Mouse (Mus musculus): ENCODE results near the gene Cep250. TPM values are rescaled to one million over a fixed set of nuclear protein-coding genes. Genes with fewer than 3 reads are reported as not detected.

The Cep250 gene
- polyA plus RNA-seq, 1 experiment from 2014 or later = 20.5 TPM

GRCm38 (mm10) chr2:155940681-155941080 is 15.6 kb upstream of the Cep250 start, which contains the start of gene Gm15557:
Gene Gm15557, plus strand, starts transcription at chr2:155940728.
- H3K27me3 ChIP-seq (ENCODE audit: control insufficient read depth, insufficient read depth, low read length) = no peaks in the 10 kb centered on the region
- no peaks in the 10 kb centered on the region for H3K9me3 ChIP-seq (ENCODE audit: control insufficient read depth, low read length)
- no peak for DNase-seq (ENCODE audit: low spot score)
- no peak within 1 kb of the TSS for H3K4me3 ChIP-seq (ENCODE audit: low read depth, low read length)
- H3K27ac ChIP-seq (replicated peaks; ENCODE audit: low read depth, low read length) = no peak within 1 kb of the TSS
- H3K9ac ChIP-seq (ENCODE audit: low read length) = no peak within 1 kb of the TSS
- no peaks in the 10 kb centered on the region for H3K36me3 ChIP-seq (ENCODE audit: control insufficient read depth, insufficient read depth, low read length)
- H3K4me2 ChIP-seq (ENCODE audit: low read depth, severe bottlenecking) = no peak within 1 kb of the TSS
- peaks cover 20% of the 10 kb centered on the region for H3K4me1 ChIP-seq (ENCODE audit: control insufficient read depth, insufficient read depth, low read length)
- WGBS = 87% methylated on average over 3 of the region's 3 CpGs
- no peak for ATAC-seq (ENCODE audit: insufficient number of reproducible peaks, low FRiP score, low TSS enrichment, low read depth)

GRCm38 (mm10) chr2:155941697-155942442 is 14.4 kb upstream of the Cep250 start:
- no peaks in the 10 kb centered on the region for H3K9me3 ChIP-seq (ENCODE audit: control insufficient read depth, low read length)
- H3K27ac ChIP-seq (replicated peaks; ENCODE audit: low read depth, low read length) = no peak overlapping the region; the same call in 1 of the 2 replicates
- H3K4me3 ChIP-seq (ENCODE audit: low read depth, low read length) = no peak overlapping the region
- H3K9ac ChIP-seq (ENCODE audit: low read length) = no peak overlapping the region
- H3K27me3 ChIP-seq (ENCODE audit: control insufficient read depth, insufficient read depth, low read length) = no peaks in the 10 kb centered on the region
- H3K4me1 ChIP-seq (ENCODE audit: control insufficient read depth, insufficient read depth, low read length) = peaks cover 20% of the 10 kb centered on the region
- WGBS = 87% methylated on average over 40 of the region's 40 CpGs
- no peaks in the 10 kb centered on the region for H3K36me3 ChIP-seq (ENCODE audit: control insufficient read depth, insufficient read depth, low read length)
- ATAC-seq (ENCODE audit: insufficient number of reproducible peaks, low FRiP score, low TSS enrichment, low read depth) = no peak
- DNase-seq (ENCODE audit: low spot score) = no peak
- H3K4me2 ChIP-seq (ENCODE audit: low read depth, severe bottlenecking) = no peak overlapping the region; the same call in 1 of the 2 replicates

DNA sequence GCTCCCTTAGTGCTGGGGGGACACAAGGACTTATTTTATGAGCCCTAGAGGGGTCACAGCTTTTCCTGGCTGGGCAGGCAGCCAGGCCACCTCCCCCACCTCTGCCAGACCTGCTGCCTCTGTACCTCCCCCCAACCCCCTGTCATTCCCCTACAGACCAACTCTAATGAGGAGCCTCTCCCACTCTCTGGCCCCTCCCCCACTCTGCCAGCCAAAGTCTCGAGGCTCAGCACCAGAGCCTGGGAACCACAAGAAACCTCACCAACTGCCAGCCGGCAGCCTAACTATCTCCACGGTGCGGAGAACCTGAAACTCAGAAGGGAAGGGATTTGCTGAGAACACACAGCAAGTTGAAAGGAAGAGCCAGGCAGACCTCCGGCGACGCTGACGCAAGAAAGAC is 12.8 kb upstream of the Cep250 start:
- Histone ChIP-seq H3K4me1 (ENCODE audit: control insufficient read depth, insufficient read depth, low read length) (peaks cover 20% of the 10 kb centered on the region), H3K4me3 (ENCODE audit: low read depth, low read length) (peak overlapping the region; percentile 9)
- ATAC-seq (ENCODE audit: insufficient number of reproducible peaks, low FRiP score, low TSS enrichment, low read depth) = peak; percentile 48

GRCm38 (mm10) chr2:155944685-155945084 is 11.6 kb upstream of the Cep250 start:
- H3K4me1 ChIP-seq (ENCODE audit: control insufficient read depth, insufficient read depth, low read length) = peaks cover 28% of the 10 kb centered on the region
- peak overlapping the region; percentile 71 for H3K27ac ChIP-seq (replicated peaks; ENCODE audit: low read depth, low read length)
- no peaks in the 10 kb centered on the region for H3K36me3 ChIP-seq (ENCODE audit: control insufficient read depth, insufficient read depth, low read length)
- DNase-seq (ENCODE audit: low spot score) = no peak
- peak overlapping the region; percentile 9 for H3K4me3 ChIP-seq (ENCODE audit: low read depth, low read length)
- WGBS = 79% methylated on average over 4 of the region's 4 CpGs
- no peak for ATAC-seq (ENCODE audit: insufficient number of reproducible peaks, low FRiP score, low TSS enrichment, low read depth)
- no peaks in the 10 kb centered on the region for H3K27me3 ChIP-seq (ENCODE audit: control insufficient read depth, insufficient read depth, low read length)
- H3K4me2 ChIP-seq (ENCODE audit: low read depth, severe bottlenecking) = peak overlapping the region; percentile 43
- no peaks in the 10 kb centered on the region for H3K9me3 ChIP-seq (ENCODE audit: control insufficient read depth, low read length)
- peak overlapping the region; percentile 32 for H3K9ac ChIP-seq (ENCODE audit: low read length)

More for the DNA sequence above, 12.8 kb upstream of the Cep250 start:
- Histone ChIP-seq H3K4me2 (ENCODE audit: low read depth, severe bottlenecking) (peak overlapping the region; percentile 43), H3K9ac (ENCODE audit: low read length) (peak overlapping the region; percentile 41; the same call in 1 of the 2 replicates), H3K27ac (replicated peaks; ENCODE audit: low read depth, low read length) (peak overlapping the region; percentile 30; the same call in 1 of the 2 replicates), H3K27me3 (ENCODE audit: control insufficient read depth, insufficient read depth, low read length) (no peaks in the 10 kb centered on the region), H3K36me3 (ENCODE audit: control insufficient read depth, insufficient read depth, low read length) (no peaks in the 10 kb centered on the region), H3K9me3 (ENCODE audit: control insufficient read depth, low read length) (no peaks in the 10 kb centered on the region)
- peak; percentile 84 for DNase-seq (ENCODE audit: low spot score)
- WGBS = 0% methylated on average over 8 of the region's 8 CpGs

GRCm38 (mm10) chr2:155945124-155945523 is 11.1 kb upstream of the Cep250 start, which contains the start of gene Gdf5:
Gene Gdf5, minus strand, starts transcription at chr2:155945367.
- DNase-seq (ENCODE audit: low spot score) (peak; percentile 52), ATAC-seq (ENCODE audit: insufficient number of reproducible peaks, low FRiP score, low TSS enrichment, low read depth) (no peak)
- 38% methylated on average over 13 of the region's 13 CpGs for WGBS
- Histone ChIP-seq H3K9ac (ENCODE audit: low read length) (peak within 1 kb of the TSS; percentile 32), H3K4me3 (ENCODE audit: low read depth, low read length) (peak within 1 kb of the TSS; percentile 9), H3K4me1 (ENCODE audit: control insufficient read depth, insufficient read depth, low read length) (peaks cover 32% of the 10 kb centered on the region), H3K9me3 (ENCODE audit: control insufficient read depth, low read length) (no peaks in the 10 kb centered on the region), H3K27me3 (ENCODE audit: control insufficient read depth, insufficient read depth, low read length) (no peaks in the 10 kb centered on the region), H3K36me3 (ENCODE audit: control insufficient read depth, insufficient read depth, low read length) (no peaks in the 10 kb centered on the region), H3K4me2 (ENCODE audit: low read depth, severe bottlenecking) (peak within 1 kb of the TSS; percentile 43), H3K27ac (replicated peaks; ENCODE audit: low read depth, low read length) (peak within 1 kb of the TSS; percentile 71)

DNA sequence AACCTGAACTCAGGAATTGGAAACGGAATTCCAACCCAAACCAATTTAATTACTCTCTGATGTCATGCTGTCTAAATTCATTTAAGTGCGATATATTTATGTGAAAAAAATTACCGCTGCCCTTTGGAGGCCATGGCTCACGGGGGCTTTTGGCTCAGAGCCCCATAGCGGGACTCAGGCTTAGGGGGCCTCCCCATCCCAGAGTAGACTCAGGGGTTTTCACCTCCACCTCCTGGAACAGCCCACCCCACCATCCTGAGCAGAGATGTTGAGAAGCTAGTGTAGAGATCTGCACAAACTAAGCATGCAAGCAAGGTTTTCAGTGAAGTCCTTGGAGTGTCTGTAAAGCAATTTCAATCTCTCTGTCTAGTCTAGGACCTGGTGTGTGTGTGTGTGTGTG is 10.7 kb upstream of the Cep250 start:
- no peaks in the 10 kb centered on the region for H3K9me3 ChIP-seq (ENCODE audit: control insufficient read depth, low read length)
- no peaks in the 10 kb centered on the region for H3K36me3 ChIP-seq (ENCODE audit: control insufficient read depth, insufficient read depth, low read length)
- WGBS = 44% methylated on average over 5 of the region's 5 CpGs
- H3K9ac ChIP-seq (ENCODE audit: low read length) = no peak overlapping the region
- DNase-seq (ENCODE audit: low spot score) (peak; percentile 33), ATAC-seq (ENCODE audit: insufficient number of reproducible peaks, low FRiP score, low TSS enrichment, low read depth) (0 out of 2 replicates have a peak, but pooled peaks have one; percentile 32)
- no peak overlapping the region for H3K4me2 ChIP-seq (ENCODE audit: low read depth, severe bottlenecking)
- H3K4me1 ChIP-seq (ENCODE audit: control insufficient read depth, insufficient read depth, low read length) = peaks cover 34% of the 10 kb centered on the region
- no peaks in the 10 kb centered on the region for H3K27me3 ChIP-seq (ENCODE audit: control insufficient read depth, insufficient read depth, low read length)
- H3K4me3 ChIP-seq (ENCODE audit: low read depth, low read length) = no peak overlapping the region
- H3K27ac ChIP-seq (replicated peaks; ENCODE audit: low read depth, low read length) = no peak overlapping the region

- no peaks in the 10 kb centered on the region for H3K27me3 ChIP-seq (ENCODE audit: control insufficient read depth, insufficient read depth, low read length)
- H3K4me3 ChIP-seq (ENCODE audit: low read depth, low read length) = no peak overlapping the region
- no peaks in the 10 kb centered on the region for H3K36me3 ChIP-seq (ENCODE audit: control insufficient read depth, insufficient read depth, low read length)
- peak; percentile 91 for DNase-seq (ENCODE audit: low spot score)
- no peak overlapping the region for H3K27ac ChIP-seq (replicated peaks; ENCODE audit: low read depth, low read length)
- WGBS = 3% methylated on average over 7 of the region's 7 CpGs
- no peak for ATAC-seq (ENCODE audit: insufficient number of reproducible peaks, low FRiP score, low TSS enrichment, low read depth)
- no peak overlapping the region for H3K4me2 ChIP-seq (ENCODE audit: low read depth, severe bottlenecking)
- H3K4me1 ChIP-seq (ENCODE audit: control insufficient read depth, insufficient read depth, low read length) = peaks cover 34% of the 10 kb centered on the region
- H3K9ac ChIP-seq (ENCODE audit: low read length) = no peak overlapping the region
- no peaks in the 10 kb centered on the region for H3K9me3 ChIP-seq (ENCODE audit: control insufficient read depth, low read length)
Measured at GRCm38 (mm10) chr2:155946069-155946468, 10.2 kb upstream of the Cep250 start.

- Histone ChIP-seq H3K4me3 (ENCODE audit: low read depth, low read length) (no peak overlapping the region), H3K27ac (replicated peaks; ENCODE audit: low read depth, low read length) (no peak overlapping the region), H3K36me3 (ENCODE audit: control insufficient read depth, insufficient read depth, low read length) (no peaks in the 10 kb centered on the region), H3K4me2 (ENCODE audit: low read depth, severe bottlenecking) (no peak overlapping the region), H3K9me3 (ENCODE audit: control insufficient read depth, low read length) (no peaks in the 10 kb centered on the region), H3K27me3 (ENCODE audit: control insufficient read depth, insufficient read depth, low read length) (no peaks in the 10 kb centered on the region), H3K9ac (ENCODE audit: low read length) (no peak overlapping the region), H3K4me1 (ENCODE audit: control insufficient read depth, insufficient read depth, low read length) (peaks cover 34% of the 10 kb centered on the region)
- DNase-seq (ENCODE audit: low spot score) (no peak), ATAC-seq (ENCODE audit: insufficient number of reproducible peaks, low FRiP score, low TSS enrichment, low read depth) (no peak)
- 37% methylated on average over 4 of the region's 4 CpGs for WGBS
Measured at GRCm38 (mm10) chr2:155946499-155946898, 9.8 kb upstream of the Cep250 start.

All from limb, embryonic 11.5 days (tissue).